Mouse (Mus musculus) heart, adult 2 months (tissue): Measurements from ENCODE around the gene Tgif2.

ENCODE experiments used
- CTCF ChIP-seq: fragments of 200-600 bp; IDR thresholded peaks from 2 replicates; pipeline ENCODE4 v1.8.1; 2022; ENCODE audit warnings: antibody characterized with exemption, mild to moderate bottlenecking, moderate library complexity
- POLR2A ChIP-seq: fragments of 200-500 bp; IDR thresholded peaks from 2 replicates; pipeline ENCODE4 v1.6.1; 2011; ENCODE audit warnings: mild to moderate bottlenecking, low read depth, low read length, control low read depth; ENCODE audit not compliant: insufficient read depth

DNA sequence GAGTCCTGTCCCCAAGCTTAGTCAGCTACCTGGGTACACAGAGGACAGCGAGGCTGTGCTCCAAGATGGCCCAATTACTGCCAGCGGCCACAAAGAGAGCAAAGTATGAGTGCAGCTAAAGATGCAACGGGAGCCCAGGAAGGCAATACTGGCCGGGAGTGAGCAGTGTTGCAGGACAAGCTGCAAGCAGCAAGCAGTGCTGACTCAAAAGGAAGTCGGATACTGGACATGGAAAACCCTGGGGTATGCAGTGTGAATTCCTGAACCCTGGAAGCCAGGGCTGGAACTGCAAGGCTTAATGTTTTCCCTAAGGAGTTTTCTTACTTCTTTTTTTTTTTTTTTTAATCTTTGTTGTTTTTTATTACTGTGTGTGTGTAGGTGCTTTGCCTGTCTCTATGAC lies 28.3 kb upstream of the Tgif2 start:
- TF ChIP-seq POLR2A (no peak), CTCF (no peak)
